Mouse (Mus musculus): ENCODE results near the gene Ccdc54. TPM values are rescaled to one million over a fixed set of nuclear protein-coding genes. Genes with fewer than 3 reads are reported as not detected.

The Ccdc54 gene
- not detected for total RNA-seq (2021)
- long read RNA-seq, experiment 1 = 0 reads
- long read RNA-seq, experiment 2 = 0 reads

DNA sequence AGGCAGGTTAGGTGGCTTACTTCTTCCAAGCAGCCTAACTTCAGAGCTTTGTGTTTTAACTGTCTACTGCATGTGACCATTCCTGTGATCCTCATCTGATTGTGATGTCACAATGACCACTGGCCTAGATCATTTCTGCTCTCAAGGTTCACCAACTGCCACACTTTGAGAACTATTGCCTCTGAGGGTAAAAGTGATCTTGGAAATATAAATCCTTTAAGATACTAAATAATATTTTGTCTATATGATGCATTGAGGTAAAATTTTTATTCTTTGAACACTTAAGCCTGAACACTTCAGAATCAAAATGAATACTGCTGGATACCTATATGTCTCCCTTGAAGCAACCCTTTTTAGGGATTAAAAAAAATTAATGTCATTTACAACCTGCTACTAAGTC lies at the start of gene Ccdc54:
Gene Ccdc54 (minus strand): TSS at position 101 of the 400 bp plus-strand sequence.
- no peak for DNase-seq (ENCODE audit: low spot score in 2 of 2)

- no peak for DNase-seq (ENCODE audit: low spot score in 2 of 2)
These were observed 41.6 kb upstream of the Ccdc54 start for GRCm38 (mm10) chr16:50632585-50632984.

DNA sequence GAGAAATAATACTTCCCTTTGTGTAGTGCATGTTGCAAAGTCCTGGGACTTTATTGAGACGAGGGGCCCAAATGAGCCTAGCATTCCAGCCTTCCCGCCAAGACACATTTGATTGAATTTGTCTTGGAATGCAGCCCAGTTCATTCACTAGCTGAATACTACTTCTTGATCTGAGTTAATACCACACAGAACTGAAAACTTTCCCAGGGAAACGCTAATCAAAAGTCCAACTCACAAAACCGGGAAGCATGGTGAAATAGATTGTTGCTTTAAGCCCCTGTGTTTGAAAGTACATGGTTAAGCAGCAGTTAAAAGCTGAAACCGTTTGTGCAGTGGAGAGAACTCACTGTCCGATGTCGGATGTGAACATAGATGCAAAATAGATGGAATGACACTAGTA lies 24.6 kb upstream of the Ccdc54 start:
- DNase-seq (ENCODE audit: low spot score in 2 of 2) = no peak

GRCm38 (mm10) chr16:50612944-50613343 lies 22.0 kb upstream of the Ccdc54 start:
- DNase-seq (ENCODE audit: low spot score in 2 of 2) = no peak

DNA sequence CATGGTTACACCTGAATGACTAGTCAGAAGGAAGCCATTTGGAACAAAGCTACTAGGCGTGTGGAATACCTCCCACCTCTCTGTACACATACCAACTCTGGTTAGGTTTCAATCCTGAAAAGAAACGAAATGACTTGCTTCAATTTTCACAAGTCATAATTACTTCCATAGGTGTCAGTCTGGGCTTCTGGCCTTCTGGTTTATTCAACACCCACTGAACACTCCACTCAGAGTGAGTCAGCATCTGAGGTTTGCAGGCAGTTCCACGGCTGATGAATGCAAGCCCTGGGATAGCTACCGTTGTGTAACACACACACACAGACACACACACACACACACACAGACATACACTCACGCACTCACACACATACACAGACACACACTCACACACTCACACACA lies 19.6 kb upstream of the Ccdc54 start:
- no peak for DNase-seq (ENCODE audit: low spot score in 2 of 2)

- no peak for DNase-seq (ENCODE audit: low spot score in 2 of 2)
These were observed 17.0 kb upstream of the Ccdc54 start for GRCm38 (mm10) chr16:50607776-50608562.

DNA sequence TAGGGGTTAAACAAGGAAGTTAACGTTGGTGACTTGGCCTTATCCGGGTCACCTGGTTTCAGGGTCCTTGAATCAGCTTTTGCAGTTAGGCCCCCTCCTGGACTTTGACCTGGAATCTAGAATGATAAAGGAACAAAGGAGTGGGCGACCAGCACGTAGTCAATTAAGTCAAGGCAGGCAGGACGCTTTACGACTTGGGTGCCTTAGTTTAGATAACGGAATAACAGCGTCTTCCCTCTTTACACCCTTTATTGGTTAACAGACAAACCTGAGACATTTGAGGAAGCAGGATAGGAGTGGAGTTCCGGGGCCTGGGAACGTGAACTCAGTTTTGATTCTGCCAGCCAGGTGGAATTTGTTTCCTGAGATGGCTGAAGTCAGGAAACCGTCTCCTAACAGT lies 13.9 kb upstream of the Ccdc54 start:
- no peak for DNase-seq (ENCODE audit: low spot score in 2 of 2)

GRCm38 (mm10) chr16:50601947-50602346 lies 11.0 kb upstream of the Ccdc54 start:
- DNase-seq (ENCODE audit: low spot score in 2 of 2) = no peak

DNA sequence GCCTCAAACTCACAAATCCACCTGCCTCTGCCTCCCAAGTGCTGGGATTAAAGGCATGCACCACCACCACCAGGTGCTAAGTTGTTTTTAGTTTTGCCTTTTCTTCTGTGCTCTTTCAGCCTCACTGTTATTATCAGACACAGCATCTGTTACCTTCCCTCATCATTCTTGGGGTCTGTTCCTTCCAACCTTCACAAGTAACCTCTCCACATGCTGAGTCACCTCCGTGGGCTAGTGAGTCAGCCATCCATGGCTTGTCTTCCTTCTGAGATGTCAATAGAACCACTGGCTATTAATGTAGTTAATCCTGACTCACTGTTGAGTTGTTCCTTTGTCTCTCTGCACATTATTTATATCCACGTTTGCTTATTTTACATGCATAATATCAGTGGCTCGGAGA lies 9.7 kb upstream of the Ccdc54 start:
- no peak for DNase-seq (ENCODE audit: low spot score in 2 of 2)

GRCm38 (mm10) chr16:50596679-50597078 lies 5.7 kb upstream of the Ccdc54 start:
- DNase-seq (ENCODE audit: low spot score in 2 of 2) = no peak

GRCm38 (mm10) chr16:50596171-50596570 lies 5.2 kb upstream of the Ccdc54 start:
- DNase-seq (ENCODE audit: low spot score in 2 of 2) = no peak

GRCm38 (mm10) chr16:50594876-50595275 lies 3.9 kb upstream of the Ccdc54 start:
- DNase-seq (ENCODE audit: low spot score in 2 of 2) = no peak

- DNase-seq (ENCODE audit: low spot score in 2 of 2) = no peak
These were observed 2.4 kb upstream of the Ccdc54 start for GRCm38 (mm10) chr16:50593361-50593760.

DNA sequence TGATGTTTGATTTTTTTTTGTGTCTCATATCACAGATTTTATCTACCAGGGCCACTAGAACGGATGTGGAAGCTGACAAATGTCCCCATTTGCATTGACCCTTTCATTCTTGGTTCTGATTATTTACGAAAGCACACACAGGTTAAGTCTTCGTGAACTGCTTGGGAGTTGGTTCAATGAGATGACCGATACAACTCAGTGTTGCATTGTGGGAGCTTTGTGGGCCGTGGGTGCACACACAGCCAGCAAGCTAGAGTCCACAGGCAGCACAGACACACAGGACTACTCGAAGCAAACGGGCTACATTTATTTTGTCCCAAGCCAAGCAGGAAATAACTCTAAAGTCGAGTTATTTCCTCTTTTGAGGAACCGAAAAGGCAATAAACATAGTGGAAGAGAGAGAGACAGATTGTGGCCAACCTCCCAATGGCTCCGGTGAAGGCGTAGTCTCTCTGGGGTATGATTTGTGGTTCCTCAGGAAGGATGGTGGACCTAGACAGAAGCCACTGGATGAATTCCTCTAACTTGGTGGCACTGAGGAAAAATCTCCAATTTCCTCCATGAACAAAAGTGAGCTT lies 1.3 kb downstream of the Ccdc54 start:
- no peak for DNase-seq (ENCODE audit: low spot score in 2 of 2)

DNA sequence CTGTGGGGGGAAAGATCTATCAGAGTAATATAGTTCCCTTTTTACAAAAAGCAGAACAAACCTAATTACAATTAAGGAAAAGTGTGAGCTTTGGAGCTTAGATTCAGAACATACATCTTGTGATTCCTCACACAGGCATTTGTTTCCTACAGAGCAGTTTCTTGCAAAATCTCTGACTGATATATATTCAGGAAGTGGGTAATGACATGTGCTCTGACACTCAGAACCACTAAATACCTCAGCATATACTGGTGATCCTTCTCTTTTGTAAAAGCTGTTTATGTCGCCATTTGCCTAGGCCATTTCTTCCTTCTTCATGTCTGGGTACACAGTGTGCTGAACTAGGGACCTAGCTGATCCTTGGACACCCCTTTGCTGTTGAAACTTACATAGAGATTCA lies 2.8 kb downstream of the Ccdc54 start:
- no peak for DNase-seq (ENCODE audit: low spot score in 2 of 2)

DNA sequence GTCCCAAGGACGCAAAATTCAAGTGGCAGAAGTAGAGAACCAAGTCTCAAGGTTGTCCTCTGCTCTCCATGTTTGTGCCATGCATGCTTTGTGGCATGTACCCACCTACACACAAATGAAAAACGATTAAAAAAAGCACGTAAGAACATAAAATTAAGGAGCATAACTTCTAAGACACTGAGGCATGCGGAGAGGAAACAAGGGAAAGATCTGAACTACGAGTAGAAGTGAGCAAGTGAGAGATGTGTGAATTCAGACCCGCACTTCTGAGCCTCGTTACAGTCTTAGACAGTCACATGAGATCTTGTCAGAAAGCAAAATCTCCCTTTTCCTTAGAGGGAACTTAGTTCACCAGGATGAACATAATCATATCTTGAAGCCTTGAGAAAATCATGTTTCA lies 3.8 kb downstream of the Ccdc54 start:
- no peak for DNase-seq (ENCODE audit: low spot score in 2 of 2)

GRCm38 (mm10) chr16:50578361-50578760 lies 12.6 kb downstream of the Ccdc54 start:
- DNase-seq (ENCODE audit: low spot score in 2 of 2) = no peak

GRCm38 (mm10) chr16:50572557-50572956 lies 18.4 kb downstream of the Ccdc54 start:
- DNase-seq (ENCODE audit: low spot score in 2 of 2) = no peak

DNA sequence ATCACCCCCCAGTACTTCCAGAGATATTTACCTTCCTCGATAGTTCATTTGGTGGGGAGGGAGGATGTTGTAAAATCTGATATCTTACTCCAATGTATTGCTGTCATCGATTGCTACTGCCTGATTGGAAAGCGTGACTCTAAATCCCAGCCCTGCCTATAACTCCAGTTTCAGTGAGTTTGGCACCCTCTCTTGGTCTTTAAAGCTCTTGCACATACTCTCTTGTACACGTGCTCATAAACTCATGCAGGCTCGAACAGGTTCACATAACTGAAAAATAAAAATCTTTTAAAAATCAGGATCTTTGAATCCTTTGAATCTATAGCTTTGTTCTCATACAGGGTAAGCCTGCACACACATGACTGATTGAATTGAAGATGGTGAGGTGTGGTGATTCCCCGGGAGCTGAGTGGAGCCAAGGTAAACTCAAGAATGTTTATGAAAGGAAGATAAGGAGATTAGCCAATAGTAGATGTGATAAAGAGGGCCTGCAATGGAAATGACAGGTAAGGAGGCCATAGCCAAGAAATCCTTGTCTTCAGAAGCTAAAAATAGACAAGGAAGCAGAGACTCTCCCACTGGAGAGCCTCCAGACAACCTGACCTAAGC lies 31.7 kb downstream of the Ccdc54 start:
- no peak for DNase-seq (ENCODE audit: low spot score in 2 of 2)

DNA sequence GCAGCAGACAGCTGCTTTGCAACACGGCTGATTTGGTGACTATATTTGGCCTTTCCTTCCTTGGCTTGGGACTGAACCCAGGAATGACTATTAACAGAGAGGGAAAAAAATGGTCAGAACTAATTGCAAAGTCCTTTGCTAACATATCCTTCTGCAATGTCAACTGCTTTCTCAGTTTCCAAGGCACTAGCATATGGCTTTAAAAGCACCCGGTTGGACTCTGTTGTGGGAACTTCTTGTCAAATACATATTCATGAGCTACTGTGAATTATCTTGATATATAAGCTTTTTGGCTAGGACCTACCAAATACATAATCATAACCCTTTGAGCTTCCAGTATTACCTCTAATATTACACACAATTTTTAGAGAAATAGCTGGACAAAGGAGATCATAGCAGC lies 37.1 kb downstream of the Ccdc54 start:
- no peak for DNase-seq (ENCODE audit: low spot score in 2 of 2)

GRCm38 (mm10) chr16:50551871-50552528 lies 39.0 kb downstream of the Ccdc54 start:
- DNase-seq (ENCODE audit: low spot score in 2 of 2) = no peak

- no peak for DNase-seq (ENCODE audit: low spot score in 2 of 2)
These were observed 40.0 kb downstream of the Ccdc54 start for GRCm38 (mm10) chr16:50550927-50551326.

All from gastrocnemius, postnatal 4 days (tissue).